Mouse (Mus musculus): ENCODE results near the gene Gm44805.
A peak's percentile ranks its signal among the peaks of the same experiment; 100 is the strongest.

The Gm44805 gene

GRCm38 (mm10) chr7:19681202-19681694, at the start of gene Gm44805, which contains the start of gene Apoc4:
Gm44805 (minus strand) TSS chr7:19681423.
Apoc4 (minus strand) TSS chr7:19681479.
- no peak for DNase-seq (ENCODE audit: low spot score in 2 of 2)

- DNase-seq (ENCODE audit: low spot score in 2 of 2): no peak
Observed at GRCm38 (mm10) chr7:19726541-19726940, 45.3 kb upstream of the Gm44805 start.

DNA sequence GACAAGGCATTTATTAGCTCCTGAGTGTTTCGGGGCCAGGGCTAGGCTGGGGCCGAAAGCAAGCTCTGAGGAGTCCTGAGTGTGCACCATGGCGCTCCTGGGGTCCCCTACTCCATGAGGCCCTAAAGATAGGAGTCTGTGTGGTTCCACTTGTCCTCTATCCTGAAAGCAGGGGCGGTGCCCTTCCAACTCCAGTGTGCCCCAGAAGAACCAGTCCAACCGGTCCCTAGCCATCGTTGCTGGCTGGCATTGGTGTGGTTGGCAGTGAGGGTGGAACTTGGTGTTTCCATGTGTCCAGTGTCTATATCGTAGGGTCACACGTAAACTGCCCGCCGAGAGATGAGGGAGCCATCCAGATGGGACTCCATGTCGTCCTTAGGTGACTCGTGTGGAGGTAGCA, 42.9 kb upstream of the Gm44805 start:
- no peak for DNase-seq (ENCODE audit: low spot score in 2 of 2)

- no peak for DNase-seq (ENCODE audit: low spot score in 2 of 2)
Observed at GRCm38 (mm10) chr7:19722754-19723195, 41.6 kb upstream of the Gm44805 start.

GRCm38 (mm10) chr7:19719200-19719599, 38.0 kb upstream of the Gm44805 start:
- no peak for DNase-seq (ENCODE audit: low spot score in 2 of 2)

- DNase-seq (ENCODE audit: low spot score in 2 of 2): no peak
Observed at GRCm38 (mm10) chr7:19718297-19718952, 37.2 kb upstream of the Gm44805 start.

- no peak for DNase-seq (ENCODE audit: low spot score in 2 of 2)
Observed at GRCm38 (mm10) chr7:19717346-19717745, 36.1 kb upstream of the Gm44805 start.

GRCm38 (mm10) chr7:19716822-19717221, 35.6 kb upstream of the Gm44805 start:
- DNase-seq (ENCODE audit: low spot score in 2 of 2): no peak

GRCm38 (mm10) chr7:19716055-19716682, 34.9 kb upstream of the Gm44805 start:
- DNase-seq (ENCODE audit: low spot score in 2 of 2): peak in 1 of 2 experiments; percentile 29

GRCm38 (mm10) chr7:19715239-19716054, 34.2 kb upstream of the Gm44805 start, which contains the start of gene Tomm40:
Tomm40 (minus strand) TSS chr7:19715438.
- peak; percentile 99 to 100 for DNase-seq (ENCODE audit: low spot score in 2 of 2)

- no peak for DNase-seq (ENCODE audit: low spot score in 2 of 2)
Observed at GRCm38 (mm10) chr7:19714836-19715235, 33.6 kb upstream of the Gm44805 start.

DNA sequence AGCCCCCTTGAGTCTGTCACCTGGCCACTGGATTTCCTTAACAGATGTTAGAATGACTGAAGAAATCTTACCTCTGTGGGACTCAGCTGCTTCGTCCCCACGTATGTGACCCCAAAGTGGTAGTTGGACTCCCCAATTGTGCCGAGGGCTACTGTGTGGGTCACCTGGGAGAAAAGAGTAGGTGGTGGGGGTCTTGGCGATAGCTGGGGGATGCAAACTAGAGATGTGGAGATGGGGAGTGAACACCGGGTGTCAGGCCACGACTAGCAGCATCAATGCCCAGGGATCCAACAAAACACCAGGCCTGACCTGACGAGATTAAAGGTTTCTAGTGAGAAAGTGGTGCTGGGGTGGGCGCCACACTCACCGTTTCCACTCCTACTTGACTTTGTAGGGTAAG, 32.4 kb upstream of the Gm44805 start:
- DNase-seq (ENCODE audit: low spot score in 2 of 2): no peak

DNA sequence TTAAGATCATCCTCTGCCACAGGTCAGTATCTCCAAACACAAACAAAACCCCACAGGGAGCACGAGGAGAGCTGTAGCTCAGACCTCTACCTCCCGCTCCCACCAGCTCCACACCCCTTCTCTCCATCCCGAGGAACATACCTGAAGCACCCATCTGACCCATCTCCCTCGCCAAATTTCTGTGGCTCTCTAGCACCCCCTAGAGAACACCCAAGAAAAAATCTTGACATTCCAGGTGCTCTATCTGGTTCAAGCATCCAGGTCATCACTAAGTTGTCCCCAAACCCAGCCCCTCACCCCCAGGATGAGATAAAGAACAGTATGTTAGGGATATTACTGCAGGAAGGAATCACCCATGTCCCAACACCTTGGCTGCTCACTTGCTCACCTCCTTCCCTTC, 32.0 kb upstream of the Gm44805 start:
- peak; percentile 10 to 40 for DNase-seq (ENCODE audit: low spot score in 2 of 2)

DNA sequence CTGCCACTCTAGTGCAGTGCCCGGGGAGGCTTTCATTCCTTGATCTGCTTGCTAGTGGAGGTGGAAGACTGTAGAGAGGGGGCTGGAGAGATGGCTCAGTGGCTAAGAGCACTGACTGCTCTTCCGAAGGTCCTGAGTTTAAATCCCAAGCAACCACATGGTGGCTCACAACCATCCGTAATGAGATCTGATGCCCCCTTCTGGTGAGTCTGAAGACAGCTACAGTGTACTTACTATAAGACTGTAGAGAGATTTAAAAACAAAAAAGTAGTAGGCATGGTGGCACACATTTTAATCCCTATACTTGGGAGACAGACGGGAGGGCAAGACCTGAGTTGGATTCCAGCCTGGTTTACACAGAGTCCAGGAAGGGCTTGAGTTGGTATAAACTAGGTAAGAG, 31.2 kb upstream of the Gm44805 start:
- no peak for DNase-seq (ENCODE audit: low spot score in 2 of 2)

DNA sequence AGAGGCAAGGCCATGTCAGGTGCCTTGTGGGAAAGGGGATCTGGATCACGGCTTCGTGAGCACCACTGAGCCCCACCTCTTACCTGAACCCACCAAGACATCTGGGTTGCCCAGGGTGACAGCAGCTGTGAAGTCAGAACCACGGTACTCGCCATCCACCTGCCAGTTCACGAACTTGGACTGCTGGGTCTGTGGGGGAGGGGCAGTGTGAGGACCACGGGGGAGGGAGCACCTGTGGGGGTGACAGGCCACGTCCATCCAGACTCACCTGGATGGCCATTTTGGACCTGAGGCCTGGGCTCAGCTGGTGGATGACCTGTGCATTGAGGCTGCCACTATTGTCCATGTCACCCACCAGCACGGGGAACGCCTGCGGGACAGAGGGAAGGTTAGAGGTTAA, 29.4 kb upstream of the Gm44805 start:
- DNase-seq (ENCODE audit: low spot score in 2 of 2): no peak

DNA sequence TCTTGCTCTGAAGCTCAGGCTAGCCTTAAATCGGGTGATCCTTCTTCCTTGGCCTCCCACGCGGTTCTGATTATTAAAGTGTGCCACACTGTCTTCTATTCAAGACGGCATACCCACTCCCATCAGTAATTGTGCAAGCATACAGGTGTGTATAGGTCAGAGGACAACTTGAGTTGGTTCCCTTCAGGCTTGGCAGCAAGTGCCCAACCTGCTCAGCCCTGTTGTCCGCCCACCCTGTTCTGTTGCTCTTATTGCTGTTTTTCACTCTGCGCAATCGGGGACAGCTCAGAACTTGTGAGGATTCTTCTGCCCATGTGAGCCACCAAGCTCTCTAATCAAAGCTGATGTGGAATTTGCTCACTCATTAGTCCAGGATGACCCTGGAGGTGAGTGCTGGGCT, 24.0 kb upstream of the Gm44805 start:
- no peak for DNase-seq (ENCODE audit: low spot score in 2 of 2)

DNA sequence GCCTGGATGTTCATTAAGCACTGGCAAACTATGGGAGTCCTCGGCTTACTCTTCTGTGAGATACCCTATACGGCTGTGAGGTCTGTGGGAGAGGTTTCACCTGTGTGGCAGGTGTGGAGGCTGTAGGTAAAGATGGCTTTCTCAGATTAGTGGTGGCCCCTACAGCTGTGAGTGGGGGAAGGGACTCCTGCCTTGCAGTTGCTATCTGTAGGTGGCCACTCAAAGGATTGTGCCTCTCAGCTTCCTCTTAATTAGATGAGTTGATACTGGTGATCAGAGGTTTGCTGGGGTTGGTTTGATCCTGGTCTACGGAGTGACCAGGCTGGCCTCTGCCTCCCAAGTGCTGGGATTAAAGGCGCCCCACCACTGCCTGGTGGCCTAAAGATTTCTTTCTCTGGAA, 23.3 kb upstream of the Gm44805 start:
- no peak for DNase-seq (ENCODE audit: low spot score in 2 of 2)

GRCm38 (mm10) chr7:19702859-19703555, 21.8 kb upstream of the Gm44805 start:
- DNase-seq (ENCODE audit: low spot score in 2 of 2): no peak

- DNase-seq (ENCODE audit: low spot score in 2 of 2): peak in 1 of 2 experiments; percentile 20
Observed at GRCm38 (mm10) chr7:19701069-19701761, 20.0 kb upstream of the Gm44805 start.

DNA sequence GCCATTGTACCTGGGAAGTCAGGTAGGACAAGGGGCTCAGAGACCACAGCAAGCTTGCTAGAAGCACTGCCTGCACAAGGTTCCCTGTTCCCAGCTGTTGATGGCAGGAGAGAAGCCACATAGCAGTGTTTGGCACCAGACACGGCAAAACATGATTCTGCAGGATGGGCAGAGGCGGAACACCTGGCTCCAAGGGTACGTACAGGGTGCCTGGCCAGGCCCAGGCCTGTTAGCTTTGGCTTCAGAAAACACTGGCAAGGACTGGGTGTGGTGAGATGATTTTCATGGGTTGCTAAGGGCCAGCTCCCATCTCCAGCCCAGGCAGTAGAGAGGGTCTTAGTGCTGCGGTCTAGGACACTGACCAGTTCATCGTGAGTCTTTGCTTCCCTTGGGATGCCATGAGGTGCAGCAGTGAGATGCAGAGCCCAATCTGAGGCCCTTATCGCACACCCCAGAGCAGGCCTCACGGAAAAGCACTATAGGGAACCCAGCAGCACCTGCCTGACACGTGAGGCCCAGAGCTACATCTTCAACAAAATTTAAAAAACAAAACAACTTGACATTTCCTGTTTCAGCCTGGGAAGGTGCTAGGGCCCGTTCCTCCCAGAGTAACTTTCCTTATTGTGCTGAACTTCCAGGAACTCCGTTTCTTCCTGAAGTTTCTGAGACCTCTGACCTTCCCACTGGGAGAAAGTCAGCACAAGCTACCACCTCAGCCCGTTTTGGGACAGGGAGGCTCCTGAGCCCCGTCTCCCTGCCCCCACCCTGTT, 19.3 kb upstream of the Gm44805 start:
- DNase-seq (ENCODE audit: low spot score in 2 of 2): no peak
